Mouse (Mus musculus): ENCODE measurements around the gene Med17. TPM values are rescaled to one million over a fixed set of nuclear protein-coding genes. Genes with fewer than 3 reads are reported as not detected.

Gene Med17
- polyA plus RNA-seq, 1 experiment: 17.3 TPM

- Histone ChIP-seq H3K27me3 (ENCODE audit: control insufficient read depth, insufficient read depth, low read length) (no peaks in the 10 kb centered on the region), H3K4me3 (ENCODE audit: control insufficient read depth, low read depth, low read length) (no peak overlapping the region), H3K4me1 (ENCODE audit: control insufficient read depth, insufficient read depth, low read length) (no peaks in the 10 kb centered on the region), H3K27ac (ENCODE audit: control insufficient read depth, insufficient read depth, low read depth, low read length) (no peak overlapping the region), H3K36me3 (ENCODE audit: control insufficient read depth, insufficient read depth, low read length) (no peaks in the 10 kb centered on the region; the same call in 1 of the 2 replicates)
- no peak for TF ChIP-seq CTCF (IDR thresholded peaks at IDR 0.05; ENCODE audit: control insufficient read depth, insufficient read depth, insufficient replicate concordance, low read depth, low read length)
- no peak for TF ChIP-seq POLR2A (IDR thresholded peaks at IDR 0.05; ENCODE audit: control insufficient read depth, low read depth, low read length)
Measured at GRCm38 (mm10) chr9:15263487-15263886, 16.2 kb downstream of the Med17 start.

- Histone ChIP-seq H3K4me3 (ENCODE audit: control insufficient read depth, low read depth, low read length) (no peak overlapping the region), H3K27ac (ENCODE audit: control insufficient read depth, insufficient read depth, low read depth, low read length) (no peak overlapping the region), H3K27me3 (ENCODE audit: control insufficient read depth, insufficient read depth, low read length) (no peaks in the 10 kb centered on the region), H3K4me1 (ENCODE audit: control insufficient read depth, insufficient read depth, low read length) (no peaks in the 10 kb centered on the region), H3K36me3 (ENCODE audit: control insufficient read depth, insufficient read depth, low read length) (no peaks in the 10 kb centered on the region)
- TF ChIP-seq POLR2A (IDR thresholded peaks at IDR 0.05; ENCODE audit: control insufficient read depth, low read depth, low read length) (no peak), CTCF (IDR thresholded peaks at IDR 0.05; ENCODE audit: control insufficient read depth, insufficient read depth, insufficient replicate concordance, low read depth, low read length) (no peak)
Measured at GRCm38 (mm10) chr9:15261980-15262379, 17.8 kb downstream of the Med17 start.

GRCm38 (mm10) chr9:15256214-15256613, 23.5 kb downstream of the Med17 start:
- Histone ChIP-seq H3K27ac (ENCODE audit: control insufficient read depth, insufficient read depth, low read depth, low read length) (no peak overlapping the region), H3K4me1 (ENCODE audit: control insufficient read depth, insufficient read depth, low read length) (no peaks in the 10 kb centered on the region; the same call in 1 of the 2 replicates), H3K4me3 (ENCODE audit: control insufficient read depth, low read depth, low read length) (no peak overlapping the region), H3K36me3 (ENCODE audit: control insufficient read depth, insufficient read depth, low read length) (no peaks in the 10 kb centered on the region), H3K27me3 (ENCODE audit: control insufficient read depth, insufficient read depth, low read length) (no peaks in the 10 kb centered on the region)
- no peak for TF ChIP-seq POLR2A (IDR thresholded peaks at IDR 0.05; ENCODE audit: control insufficient read depth, low read depth, low read length)
- no peak for TF ChIP-seq CTCF (IDR thresholded peaks at IDR 0.05; ENCODE audit: control insufficient read depth, insufficient read depth, insufficient replicate concordance, low read depth, low read length)

GRCm38 (mm10) chr9:15254501-15254900, 25.2 kb downstream of the Med17 start:
- Histone ChIP-seq H3K27me3 (ENCODE audit: control insufficient read depth, insufficient read depth, low read length) (no peaks in the 10 kb centered on the region), H3K36me3 (ENCODE audit: control insufficient read depth, insufficient read depth, low read length) (no peaks in the 10 kb centered on the region), H3K4me1 (ENCODE audit: control insufficient read depth, insufficient read depth, low read length) (no peaks in the 10 kb centered on the region; the same call in 1 of the 2 replicates), H3K4me3 (ENCODE audit: control insufficient read depth, low read depth, low read length) (no peak overlapping the region), H3K27ac (ENCODE audit: control insufficient read depth, insufficient read depth, low read depth, low read length) (no peak overlapping the region)
- TF ChIP-seq CTCF (IDR thresholded peaks at IDR 0.05; ENCODE audit: control insufficient read depth, insufficient read depth, insufficient replicate concordance, low read depth, low read length): no peak
- TF ChIP-seq POLR2A (IDR thresholded peaks at IDR 0.05; ENCODE audit: control insufficient read depth, low read depth, low read length): no peak

GRCm38 (mm10) chr9:15252196-15252595, 27.5 kb downstream of the Med17 start:
- Histone ChIP-seq H3K4me3 (ENCODE audit: control insufficient read depth, low read depth, low read length) (no peak overlapping the region), H3K27me3 (ENCODE audit: control insufficient read depth, insufficient read depth, low read length) (no peaks in the 10 kb centered on the region), H3K27ac (ENCODE audit: control insufficient read depth, insufficient read depth, low read depth, low read length) (no peak overlapping the region), H3K36me3 (ENCODE audit: control insufficient read depth, insufficient read depth, low read length) (no peaks in the 10 kb centered on the region), H3K4me1 (ENCODE audit: control insufficient read depth, insufficient read depth, low read length) (no peaks in the 10 kb centered on the region; the same call in 1 of the 2 replicates)
- TF ChIP-seq POLR2A (IDR thresholded peaks at IDR 0.05; ENCODE audit: control insufficient read depth, low read depth, low read length) (no peak), CTCF (IDR thresholded peaks at IDR 0.05; ENCODE audit: control insufficient read depth, insufficient read depth, insufficient replicate concordance, low read depth, low read length) (no peak)

GRCm38 (mm10) chr9:15250376-15250775, 29.4 kb downstream of the Med17 start:
- H3K27me3 ChIP-seq (ENCODE audit: control insufficient read depth, insufficient read depth, low read length): no peaks in the 10 kb centered on the region
- H3K36me3 ChIP-seq (ENCODE audit: control insufficient read depth, insufficient read depth, low read length): no peaks in the 10 kb centered on the region
- H3K4me3 ChIP-seq (ENCODE audit: control insufficient read depth, low read depth, low read length): no peak overlapping the region
- TF ChIP-seq POLR2A (IDR thresholded peaks at IDR 0.05; ENCODE audit: control insufficient read depth, low read depth, low read length) (no peak), CTCF (IDR thresholded peaks at IDR 0.05; ENCODE audit: control insufficient read depth, insufficient read depth, insufficient replicate concordance, low read depth, low read length) (no peak)
- no peak overlapping the region for H3K27ac ChIP-seq (ENCODE audit: control insufficient read depth, insufficient read depth, low read depth, low read length)
- no peaks in the 10 kb centered on the region for H3K4me1 ChIP-seq (ENCODE audit: control insufficient read depth, insufficient read depth, low read length)

- Histone ChIP-seq H3K4me3 (ENCODE audit: control insufficient read depth, low read depth, low read length) (no peak overlapping the region), H3K27me3 (ENCODE audit: control insufficient read depth, insufficient read depth, low read length) (no peaks in the 10 kb centered on the region), H3K27ac (ENCODE audit: control insufficient read depth, insufficient read depth, low read depth, low read length) (no peak overlapping the region), H3K4me1 (ENCODE audit: control insufficient read depth, insufficient read depth, low read length) (no peaks in the 10 kb centered on the region), H3K36me3 (ENCODE audit: control insufficient read depth, insufficient read depth, low read length) (no peaks in the 10 kb centered on the region)
- no peak for TF ChIP-seq CTCF (IDR thresholded peaks at IDR 0.05; ENCODE audit: control insufficient read depth, insufficient read depth, insufficient replicate concordance, low read depth, low read length)
- no peak for TF ChIP-seq POLR2A (IDR thresholded peaks at IDR 0.05; ENCODE audit: control insufficient read depth, low read depth, low read length)
Measured at GRCm38 (mm10) chr9:15245319-15246075, 34.2 kb downstream of the Med17 start.

Data from testis, adult 2 months (tissue).